Mouse (Mus musculus) cerebellum, postnatal 25 days (tissue): ENCODE data around the gene Gan.

Experiments used
- DNase-seq, 2 experiments: peaks; one replicate each; pipeline ENCODE4 v3.0.0; 2021; ENCODE audit warnings: mixed read lengths in 2 of 2

Gan gene

GRCm38 (mm10) chr8:117158135-117158761, at the start of gene Gan:
Gene Gan, plus strand, starts transcription at chr8:117158135.
- DNase-seq: peak; percentile 57 to 68

- peak in 1 of 2 experiments; percentile 13 for DNase-seq
Observed at GRCm38 (mm10) chr8:117109018-117109711, 48.8 kb upstream of the Gan start.

GRCm38 (mm10) chr8:117109801-117110390, 48.0 kb upstream of the Gan start:
- peak; percentile 41 to 70 for DNase-seq

GRCm38 (mm10) chr8:117111641-117112040, 46.3 kb upstream of the Gan start:
- no peak for DNase-seq

- no peak for DNase-seq
Observed at GRCm38 (mm10) chr8:117112261-117112660, 45.7 kb upstream of the Gan start.

- DNase-seq: no peak
Observed at GRCm38 (mm10) chr8:117115094-117115493, 42.8 kb upstream of the Gan start.

- peak; percentile 55 to 71 for DNase-seq
Observed at GRCm38 (mm10) chr8:117115676-117116446, 42.1 kb upstream of the Gan start.

- DNase-seq: no peak
Observed at GRCm38 (mm10) chr8:117116534-117116933, 41.4 kb upstream of the Gan start.

- DNase-seq: no peak
Observed at GRCm38 (mm10) chr8:117118409-117118808, 39.5 kb upstream of the Gan start.

- no peak for DNase-seq
Observed at GRCm38 (mm10) chr8:117121277-117121676, 36.7 kb upstream of the Gan start.

GRCm38 (mm10) chr8:117123850-117124633, 33.9 kb upstream of the Gan start:
- no peak for DNase-seq

GRCm38 (mm10) chr8:117125854-117126253, 32.1 kb upstream of the Gan start:
- no peak for DNase-seq

- DNase-seq: no peak
Observed at GRCm38 (mm10) chr8:117126411-117126810, 31.5 kb upstream of the Gan start.

GRCm38 (mm10) chr8:117127063-117127462, 30.9 kb upstream of the Gan start:
- no peak for DNase-seq

GRCm38 (mm10) chr8:117133702-117134101, 24.2 kb upstream of the Gan start:
- DNase-seq: no peak

GRCm38 (mm10) chr8:117136351-117136750, 21.6 kb upstream of the Gan start:
- no peak for DNase-seq

- DNase-seq: no peak
Observed at GRCm38 (mm10) chr8:117136763-117137162, 21.2 kb upstream of the Gan start.

GRCm38 (mm10) chr8:117137357-117137756, 20.6 kb upstream of the Gan start:
- no peak for DNase-seq

GRCm38 (mm10) chr8:117148520-117148919, 9.4 kb upstream of the Gan start:
- no peak for DNase-seq

GRCm38 (mm10) chr8:117156149-117156548, 1.8 kb upstream of the Gan start:
- DNase-seq: no peak

GRCm38 (mm10) chr8:117156866-117157768, 818 bp upstream of the Gan start:
- no peak for DNase-seq

GRCm38 (mm10) chr8:117157769-117158091, 205 bp upstream of the Gan start:
- DNase-seq: peak; percentile 98 to 99
